Mouse (Mus musculus): ENCODE measurements at regions not wholly inside any gene's neighbourhood (a gene's known extent, or its start where the extent isn't known, plus 50 kb on each side); places are given as distances from the start of the nearest gene placed in this dataset.

- DNase-seq = no peak
These were observed 1729.8 kb downstream of the AI429214 start for GRCm38 (mm10) chr8:38723254-38723653.

GRCm38 (mm10) chr8:38725257-38725656, 1731.9 kb downstream of the AI429214 start:
- no peak for DNase-seq

GRCm38 (mm10) chr8:38747134-38747533, 1753.7 kb downstream of the AI429214 start:
- DNase-seq = peak; percentile 44

GRCm38 (mm10) chr8:38766626-38767226, 1773.3 kb downstream of the AI429214 start:
- no peak for DNase-seq

- no peak for DNase-seq
These were observed 1819.1 kb downstream of the AI429214 start for GRCm38 (mm10) chr8:38812482-38812881.

- DNase-seq = peak; percentile 46
These were observed 1824.8 kb downstream of the AI429214 start for GRCm38 (mm10) chr8:38818163-38818562.

- DNase-seq = no peak
These were observed 1813.4 kb upstream of the Adam24 start for GRCm38 (mm10) chr8:38861436-38861835.

- DNase-seq = no peak
These were observed 1807.5 kb upstream of the Adam24 start for GRCm38 (mm10) chr8:38867370-38867769.

Measured in kidney, postnatal 10 days (tissue).